Mouse (Mus musculus) heart, adult 2 months (tissue): ENCODE results near the gene Cela3a.
"Not testable (repeated sequence)": the region's sequence is repeated elsewhere in the genome, so short reads cannot be mapped to it uniquely, and the experiment has no call there.

ENCODE experiments used
- CTCF ChIP-seq: fragments of 200-600 bp; IDR thresholded peaks from 2 replicates; pipeline ENCODE4 v1.8.1; 2022; ENCODE audit warnings: antibody characterized with exemption, mild to moderate bottlenecking, moderate library complexity
- EP300 ChIP-seq: fragments of 200-500 bp; IDR thresholded peaks from 2 replicates; pipeline ENCODE4 v1.6.1; 2011; ENCODE audit warnings: low read depth, low read length, control low read depth; ENCODE audit not compliant: insufficient read depth
- POLR2A ChIP-seq: fragments of 200-500 bp; IDR thresholded peaks from 2 replicates; pipeline ENCODE4 v1.6.1; 2011; ENCODE audit warnings: mild to moderate bottlenecking, low read depth, low read length, control low read depth; ENCODE audit not compliant: insufficient read depth

- TF ChIP-seq CTCF, EP300, POLR2A: not testable (repeated sequence)
Observed at GRCm38 (mm10) chr4:137412185-137412709, 2.7 kb upstream of the Cela3a start.
